Mouse (Mus musculus) C2C12 (cell line): ENCODE measurements at regions not wholly inside any gene's neighbourhood (a gene's known extent, or its start where the extent isn't known, plus 50 kb on each side); places are given as distances from the start of the nearest gene placed in this dataset.

Source experiments
- CTCF ChIP-seq: IDR thresholded peaks from one replicate; pipeline ENCODE4 v1.5.1; 2011; ENCODE audit not compliant: control insufficient read depth, insufficient read depth, insufficient read length
- USF1 ChIP-seq: IDR thresholded peaks from one replicate; pipeline ENCODE4 v1.6.1; 2011; ENCODE audit warnings: low read depth, mild to moderate bottlenecking, control low read depth, moderate library complexity

GRCm38 (mm10) chr3:58056191-58057063 is 208.5 kb upstream of the Pfn2 start:
- TF ChIP-seq CTCF (no peak), USF1 (no peak)
